Mouse (Mus musculus) CD8-positive naive resting alpha-beta T cell, adult 2 months (primary cell): ENCODE measurements around the gene Pcnt.

Experiments
- DNase-seq, 2 experiments: peaks; one replicate each; pipeline ENCODE4 v3.0.0; 2022; ENCODE audit warnings: low read depth in 2 of 2, low spot score in 2 of 2

Gene Pcnt

DNA sequence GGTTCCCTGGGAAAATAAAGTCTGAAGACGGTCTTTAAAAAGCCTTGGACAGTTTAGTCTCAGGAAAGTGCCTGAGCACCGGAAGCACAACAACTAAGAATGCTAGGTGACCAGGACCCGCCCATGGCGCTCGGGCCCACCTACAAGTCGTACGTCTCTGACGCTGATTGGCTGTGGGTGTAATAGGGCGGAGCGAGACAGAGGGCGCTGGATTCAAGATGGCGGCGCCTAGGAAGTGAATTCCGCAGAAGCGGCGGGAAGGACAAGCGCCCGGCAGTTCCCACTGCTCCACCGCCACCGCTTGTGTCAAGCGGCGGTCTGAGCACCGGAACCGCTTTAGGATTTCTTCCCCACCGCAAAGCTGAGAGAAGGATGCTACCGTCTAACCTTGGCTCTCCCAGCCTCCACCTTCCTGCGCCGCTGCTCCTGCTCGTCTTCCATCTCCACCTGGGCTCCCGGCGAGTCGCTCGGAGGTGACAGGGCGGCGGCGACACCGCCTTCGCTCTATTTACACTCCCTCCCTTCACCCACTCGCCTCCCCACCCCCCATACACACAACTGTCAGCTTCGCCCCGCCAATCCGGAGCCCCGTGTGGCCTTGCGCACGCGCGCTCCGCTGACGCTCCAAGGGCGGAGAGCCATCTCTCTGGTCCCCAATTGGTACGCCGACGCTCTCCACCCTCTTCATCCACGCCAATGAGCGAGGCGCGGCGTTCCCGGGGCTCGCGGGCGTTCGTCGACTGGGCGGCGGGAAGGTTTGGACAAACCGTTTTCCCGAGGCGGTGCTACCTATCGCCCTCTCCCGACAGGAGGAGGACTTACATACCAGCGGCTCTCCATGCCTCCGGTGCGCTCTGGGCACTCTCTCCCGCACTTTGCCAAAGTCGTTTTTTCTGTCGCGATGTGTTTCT, at the start of gene Pcnt:
Gene Pcnt (minus strand): TSS at position 609 of the 911 bp plus-strand sequence.
- peak; percentile 93 to 96 for DNase-seq

DNA sequence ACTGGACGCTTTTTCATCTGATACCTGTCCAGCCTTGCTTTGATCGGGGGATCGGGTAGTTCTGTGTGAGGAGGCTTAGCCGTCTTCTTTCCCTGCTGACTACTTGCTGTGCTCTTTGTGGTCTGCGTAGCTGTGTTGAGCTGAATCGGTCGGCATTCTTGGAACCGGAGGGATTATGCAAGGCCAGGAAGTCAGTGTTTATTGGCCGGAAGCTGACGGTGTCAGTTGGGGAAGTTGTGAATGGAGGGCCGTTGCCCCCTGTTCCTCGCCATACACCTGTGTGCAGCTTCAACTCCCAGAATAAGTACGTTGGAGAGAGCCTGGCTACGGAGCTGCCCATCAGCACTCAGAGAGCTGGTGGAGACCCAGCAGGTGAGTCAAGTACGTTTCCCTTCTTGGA, 46.6 kb upstream of the Pcnt start:
- DNase-seq: no peak

DNA sequence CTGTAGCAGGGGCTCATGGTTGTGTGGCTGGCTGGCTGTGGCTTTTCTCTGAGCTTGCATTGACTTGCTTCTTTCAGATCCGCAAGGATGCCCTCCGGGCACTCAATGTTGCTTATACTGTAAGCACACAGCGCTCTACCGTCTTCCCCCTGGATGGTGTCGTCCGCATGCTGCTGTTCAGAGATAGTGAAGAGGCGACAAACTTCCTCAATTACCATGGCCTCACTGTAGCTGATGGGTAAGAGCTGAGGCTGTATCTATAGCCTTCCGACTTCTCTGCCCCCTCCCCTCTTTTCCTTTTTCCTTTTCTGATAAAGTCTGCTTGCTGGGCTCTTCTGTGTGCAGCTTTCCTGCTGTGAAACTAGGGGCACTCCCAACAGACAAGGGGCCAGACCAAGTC, 45.7 kb upstream of the Pcnt start:
- no peak for DNase-seq

DNA sequence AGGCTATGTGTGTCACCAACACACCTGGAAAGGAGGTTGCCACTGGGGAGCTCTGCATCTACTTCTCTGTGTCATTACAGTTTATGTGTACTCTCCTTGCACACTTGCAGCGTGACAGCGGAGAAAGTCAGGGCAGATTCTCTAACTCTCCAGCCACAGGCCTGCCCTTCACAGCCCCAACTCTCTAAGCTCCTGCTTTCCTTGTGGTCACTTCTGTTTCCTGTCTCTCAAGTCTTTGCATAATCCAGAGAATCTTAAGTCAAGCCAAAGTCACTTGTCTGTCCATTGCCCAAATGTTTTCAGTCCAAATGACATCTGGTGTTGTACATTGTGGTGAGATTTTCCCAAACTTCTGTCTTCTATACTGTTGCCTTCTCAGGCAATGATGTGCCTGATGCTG, 43.7 kb upstream of the Pcnt start:
- DNase-seq: no peak

DNA sequence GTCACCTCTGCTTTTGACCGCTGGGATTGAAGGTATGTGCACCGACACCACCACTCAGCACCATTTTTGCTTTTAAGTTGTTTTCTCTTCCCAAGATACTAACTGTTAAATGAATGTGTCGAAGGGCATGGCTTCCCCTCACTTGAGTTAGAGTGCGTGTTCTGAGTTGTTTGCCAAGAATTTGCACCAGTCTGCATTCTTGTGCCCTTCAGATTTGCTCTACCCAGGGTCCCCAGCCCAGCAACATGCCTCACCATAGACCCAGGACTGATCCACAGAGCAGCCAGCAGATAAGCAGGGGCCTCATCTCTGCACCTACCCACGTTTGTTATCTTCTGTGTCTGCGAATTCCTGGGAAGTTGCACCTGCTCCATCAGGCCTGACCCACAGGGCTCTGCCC, 38.9 kb upstream of the Pcnt start:
- DNase-seq: no peak

DNA sequence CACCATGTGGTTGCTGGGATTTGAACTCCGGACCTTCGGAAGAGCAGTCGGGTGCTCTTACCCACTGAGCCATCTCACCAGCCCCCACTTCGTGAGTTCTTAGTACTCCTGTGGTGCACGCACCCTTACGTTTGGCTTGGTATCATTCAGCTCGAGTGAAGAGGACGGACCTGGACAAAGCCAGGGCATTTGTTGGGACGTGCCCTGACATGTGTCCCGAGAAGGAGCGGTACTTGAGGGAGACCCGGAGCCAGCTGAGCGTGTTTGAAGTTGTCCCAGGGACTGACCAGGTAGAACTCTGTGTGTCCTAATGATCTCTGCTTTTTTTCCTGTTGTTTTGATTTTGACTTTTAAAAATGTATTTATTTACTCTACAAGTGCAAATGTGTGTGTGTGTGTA, 38.3 kb upstream of the Pcnt start:
- DNase-seq: no peak

DNA sequence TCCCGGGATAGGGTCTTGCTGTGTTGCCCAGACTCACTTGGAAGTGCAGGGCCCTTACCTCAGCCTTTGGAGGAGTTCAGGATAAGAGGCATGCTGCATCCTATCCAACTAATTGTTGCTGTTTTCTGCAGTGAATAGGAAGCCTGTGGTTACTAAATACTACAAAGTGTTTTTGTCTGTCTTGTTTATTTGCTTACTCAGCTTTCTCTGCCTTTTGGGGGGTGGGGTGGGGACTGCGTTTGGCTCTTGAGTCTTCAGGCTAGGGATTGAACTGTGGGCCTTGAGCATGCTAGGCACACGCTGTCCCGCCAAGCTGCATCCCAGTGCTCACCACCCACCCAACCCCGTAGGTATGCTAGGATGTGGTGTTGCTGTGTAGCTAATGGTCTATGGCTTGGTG, 31.2 kb upstream of the Pcnt start:
- DNase-seq: no peak

DNA sequence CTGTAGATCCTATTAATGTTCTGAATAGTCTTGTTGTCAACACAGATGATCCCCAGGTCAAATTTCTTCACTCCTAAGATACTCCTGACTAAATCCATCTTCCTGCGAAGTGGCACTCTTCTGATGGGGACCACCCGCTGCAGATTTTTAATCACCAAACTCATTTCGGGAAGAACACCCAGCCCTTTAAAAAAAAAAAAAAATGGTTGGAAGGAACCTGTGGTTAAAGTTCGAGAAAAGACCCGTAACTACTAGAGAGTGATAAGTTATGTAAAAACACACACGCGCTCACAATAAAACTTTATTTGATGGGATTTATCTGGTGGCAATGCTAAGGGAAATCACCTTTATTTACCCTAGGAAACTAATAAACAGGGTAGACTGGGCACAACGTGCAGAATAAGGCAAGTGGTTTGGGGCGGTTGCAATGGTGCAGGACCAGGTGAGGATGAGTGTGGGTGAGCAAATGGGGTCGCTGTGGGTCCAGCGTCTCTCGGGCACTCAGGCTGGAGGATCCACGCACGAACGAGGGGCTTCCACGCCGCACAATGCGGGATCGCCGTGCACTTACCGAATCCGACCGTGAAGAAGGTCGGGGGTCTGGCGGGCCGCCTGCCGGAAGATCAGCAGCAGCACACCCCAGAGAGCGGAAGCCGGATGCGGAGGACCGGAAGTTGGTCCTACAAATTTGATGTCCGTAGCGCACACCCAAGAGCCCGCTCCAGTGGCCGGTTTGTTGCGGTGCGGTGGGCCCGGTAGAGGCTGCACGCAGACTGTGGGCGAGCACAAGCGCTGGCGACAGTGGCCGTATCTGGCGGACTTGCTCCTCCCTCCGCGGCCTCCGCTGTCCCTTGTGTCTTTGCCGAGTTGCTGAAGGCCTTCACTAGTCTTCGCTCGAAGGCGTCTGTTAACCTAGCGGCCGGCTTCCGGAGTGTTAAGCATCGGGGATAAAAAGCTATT, 25.9 kb upstream of the Pcnt start, which contains the start of the genes Mcm3ap and Ybey:
Gene Mcm3ap (plus strand): TSS at position 725 of the 960 bp plus-strand sequence.
Gene Ybey (minus strand): TSS at position 912 of the 960 bp plus-strand sequence.
- peak; percentile 80 to 84 for DNase-seq

DNA sequence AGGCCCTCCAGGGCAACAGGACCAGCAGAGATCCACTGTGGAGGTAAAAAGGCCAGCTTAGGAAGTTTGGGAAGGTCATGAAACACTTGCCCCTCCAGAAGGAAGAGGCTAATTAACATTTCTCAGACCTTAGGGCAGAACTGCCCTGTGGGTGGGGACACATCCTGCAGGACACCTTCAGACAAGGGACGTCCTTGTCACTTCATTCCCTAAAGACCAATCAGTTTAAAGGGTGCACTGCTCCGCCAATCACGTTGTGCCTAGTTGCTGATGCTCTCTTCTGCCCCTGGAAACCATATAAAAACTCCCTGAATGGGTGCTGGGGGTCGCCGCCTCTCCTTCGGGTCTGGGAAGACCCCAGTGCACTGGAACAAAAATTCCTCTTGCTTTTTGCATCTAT, 20.1 kb upstream of the Pcnt start:
- DNase-seq: no peak

DNA sequence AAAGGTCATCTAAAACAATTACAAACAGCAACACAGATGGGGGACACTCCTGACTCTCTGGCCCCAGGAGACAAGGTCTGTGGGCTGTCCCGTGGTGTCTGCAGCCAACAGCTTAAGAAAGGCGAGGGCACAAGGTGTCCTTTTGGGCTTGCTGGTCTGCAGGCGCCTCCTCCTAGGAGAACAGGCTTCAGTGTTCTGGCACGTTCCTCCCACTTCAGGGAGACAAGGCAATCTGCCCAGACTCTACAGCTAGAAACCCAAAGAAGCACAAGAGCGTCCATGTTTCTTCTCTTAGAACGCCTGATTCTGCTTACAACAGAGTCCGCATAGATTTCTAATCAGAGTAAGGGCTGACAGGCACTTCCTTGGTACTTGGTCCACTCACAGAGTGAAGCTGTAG, 19.7 kb upstream of the Pcnt start:
- no peak for DNase-seq

DNA sequence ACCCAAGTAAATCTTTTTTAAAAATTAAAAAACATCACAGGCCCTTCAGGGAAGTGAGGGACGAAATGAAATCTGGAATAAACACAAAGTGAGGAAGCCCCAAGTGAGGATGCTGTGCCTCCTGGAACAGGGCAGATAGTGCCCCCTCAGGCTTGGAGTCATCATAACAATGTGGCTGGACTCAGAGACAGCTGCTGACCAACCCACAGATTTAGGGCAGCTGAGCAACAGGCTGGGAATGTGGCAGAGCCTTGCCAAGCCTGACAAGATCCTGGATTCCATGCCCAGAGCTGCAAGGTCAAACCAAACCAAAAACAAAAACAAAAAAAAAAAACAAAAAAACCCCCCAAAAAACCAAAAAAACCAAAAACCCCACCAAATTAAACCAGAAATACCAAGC, 18.7 kb upstream of the Pcnt start:
- DNase-seq: no peak

DNA sequence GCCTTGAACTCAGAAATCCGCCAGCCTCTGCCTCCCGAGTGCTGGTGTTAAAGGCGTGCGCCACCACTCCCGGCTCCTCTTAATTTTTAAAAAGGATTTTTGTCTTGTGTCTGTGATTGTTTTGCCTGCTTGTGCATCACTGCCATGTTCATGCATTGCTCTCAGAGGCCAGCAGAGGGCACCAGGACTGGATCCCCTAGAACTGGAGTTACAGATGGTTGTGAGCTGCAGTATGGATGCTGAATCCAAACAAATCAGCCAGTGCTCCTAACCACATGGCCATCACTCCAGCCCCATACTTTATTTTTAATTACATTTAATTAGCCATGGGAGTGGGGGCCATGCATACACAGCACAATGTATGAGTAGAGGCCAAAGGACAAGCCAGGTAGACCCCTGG, 12.7 kb upstream of the Pcnt start:
- peak; percentile 38 to 55 for DNase-seq

DNA sequence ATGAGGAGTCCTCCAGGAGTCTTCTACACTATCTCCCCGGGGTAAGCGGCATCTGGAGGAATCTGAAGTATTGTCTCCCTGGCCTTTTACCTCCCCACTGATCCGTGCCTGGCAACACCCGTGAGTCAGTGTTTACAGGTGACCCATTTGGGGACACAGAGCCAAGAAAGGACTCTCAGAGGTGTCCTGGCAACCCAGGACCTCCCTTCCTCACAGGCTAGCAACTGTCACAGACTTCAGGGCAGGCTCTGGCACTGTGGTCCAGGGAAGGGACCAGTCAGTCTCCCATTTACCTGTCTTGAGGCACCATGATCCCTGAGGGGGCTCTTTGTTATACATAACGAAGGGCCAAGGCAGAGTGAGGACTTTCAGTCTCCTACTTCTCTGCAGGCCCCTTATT, 6.3 kb upstream of the Pcnt start, which contains the start of gene 2610028H24Rik:
Gene 2610028H24Rik (plus strand): TSS at position 231 of the 400 bp plus-strand sequence.
- DNase-seq: no peak

DNA sequence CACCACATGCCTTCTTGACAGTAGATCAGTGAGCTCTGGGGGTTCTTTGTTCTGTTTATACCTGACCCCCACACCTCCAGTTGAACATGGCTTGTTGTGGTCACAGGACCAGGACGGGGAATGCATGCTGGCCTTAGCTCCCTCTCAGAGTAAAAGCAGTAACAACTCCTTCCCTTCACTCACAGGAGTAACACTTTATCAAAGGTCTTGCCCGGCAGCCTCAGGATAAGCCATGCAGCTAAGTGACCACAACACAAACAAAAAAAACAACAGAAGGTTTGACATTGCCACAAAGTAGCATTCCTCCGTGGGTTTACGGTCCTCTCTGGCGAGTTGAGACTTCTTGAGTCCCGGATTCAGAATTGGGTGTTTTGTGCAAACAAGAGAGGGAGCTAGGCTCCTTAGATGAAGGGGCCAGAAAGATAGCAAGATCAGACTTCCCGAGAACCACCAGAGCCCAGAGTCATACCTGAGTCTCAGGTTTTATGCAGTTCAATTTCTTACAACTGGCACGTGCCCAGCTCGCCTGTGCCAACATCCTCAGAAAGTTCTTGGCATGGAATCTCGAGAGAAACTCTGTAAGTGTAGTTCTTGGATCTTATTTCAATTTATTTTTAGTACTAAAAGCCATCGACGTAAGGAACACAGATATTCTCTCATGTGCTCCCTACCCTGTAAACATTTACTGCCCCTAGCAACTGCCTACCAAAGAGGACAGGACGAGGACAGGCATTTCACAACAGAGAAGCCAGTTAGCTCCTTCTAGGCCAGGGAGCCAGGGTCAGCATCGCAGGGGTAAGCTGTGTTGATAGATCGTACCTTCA, 5.0 kb upstream of the Pcnt start:
- no peak for DNase-seq

DNA sequence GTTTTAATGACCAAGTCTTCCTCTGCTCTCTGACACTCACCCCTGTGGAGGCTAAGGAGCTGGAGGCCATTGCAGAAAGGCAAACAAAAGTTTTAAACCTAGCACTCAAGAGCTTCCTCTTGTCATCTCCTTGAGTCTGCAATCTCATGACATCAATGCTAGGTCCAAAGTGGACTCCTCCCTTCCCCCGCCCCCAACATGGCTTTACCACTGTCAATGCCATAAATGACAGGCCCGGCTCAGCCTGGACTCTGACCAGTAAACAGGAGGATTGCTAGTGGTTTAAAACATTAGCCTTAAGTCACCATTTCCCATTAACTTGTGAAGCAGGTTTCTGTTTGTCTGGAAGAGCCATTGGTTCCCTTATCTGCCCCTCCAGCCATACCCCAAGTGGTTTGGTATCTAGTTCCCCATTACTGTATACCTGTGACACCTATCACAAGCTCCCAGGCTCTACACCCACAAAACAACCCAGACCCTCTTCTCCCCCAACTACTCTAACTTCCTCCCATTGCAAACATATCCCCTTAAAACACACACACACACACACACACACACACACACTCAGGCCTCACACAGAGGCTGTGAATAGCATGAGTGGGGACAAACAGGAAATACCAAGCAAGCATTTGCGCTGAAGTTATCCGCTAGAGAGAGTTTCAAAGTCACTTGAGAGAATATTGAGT, 3.6 kb upstream of the Pcnt start:
- no peak for DNase-seq

DNA sequence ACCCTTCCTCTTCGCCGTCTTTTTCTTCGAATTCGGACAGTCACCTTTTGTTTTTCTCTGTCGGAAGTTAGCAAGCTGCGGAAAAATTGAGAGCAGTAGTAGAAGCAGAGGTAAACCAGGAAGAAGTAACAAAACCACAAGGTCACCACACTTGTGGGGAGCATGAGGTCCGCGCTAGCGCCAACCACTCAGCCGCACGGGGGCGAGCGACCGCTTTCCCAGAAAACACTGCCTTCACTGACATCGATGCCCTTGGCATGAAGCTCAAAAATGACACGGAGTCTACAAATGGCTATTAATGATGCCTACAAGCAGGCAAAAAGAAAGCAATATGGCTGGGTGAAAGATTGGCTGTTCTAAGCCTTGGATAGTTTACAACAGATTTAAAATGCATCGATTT, 2.3 kb downstream of the Pcnt start, which contains the start of gene AC141477.1:
Gene AC141477.1 (minus strand): TSS at position 164 of the 400 bp plus-strand sequence.
- no peak for DNase-seq

DNA sequence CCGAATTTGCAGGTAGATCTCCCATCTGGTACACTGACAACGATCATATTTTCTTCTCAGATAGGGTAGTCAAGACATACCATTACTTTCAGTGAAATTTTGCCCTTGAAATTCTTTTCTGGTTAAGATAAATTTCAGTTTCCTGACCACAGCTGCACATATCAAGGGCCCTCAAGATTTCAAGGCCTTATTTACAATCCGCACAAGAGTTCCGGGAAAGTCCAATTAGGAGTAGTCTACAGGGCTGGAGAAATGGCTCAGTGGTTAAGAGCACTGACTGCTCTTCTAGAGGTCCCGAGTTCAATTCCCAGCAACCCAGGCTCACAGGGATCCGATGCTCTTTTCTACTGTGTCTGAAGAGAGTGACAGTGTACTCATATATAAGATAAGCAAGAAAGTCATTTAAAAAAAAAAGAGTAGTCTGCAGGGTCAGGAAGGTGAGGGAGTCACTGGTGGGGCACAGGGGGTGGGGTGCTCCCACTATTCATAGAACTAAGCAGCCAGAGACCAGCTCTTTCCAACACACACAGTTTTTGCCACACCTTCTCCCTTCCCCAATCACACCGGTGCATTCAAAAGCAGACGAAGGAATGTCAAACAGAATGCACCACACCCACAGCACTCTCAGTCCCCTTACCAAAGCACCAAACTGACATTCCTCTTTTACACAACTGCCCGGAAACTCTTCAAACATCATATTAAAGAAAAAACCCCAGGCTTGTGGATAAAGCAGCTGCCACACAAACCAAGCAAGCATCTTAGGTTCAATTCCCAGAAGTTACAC, 3.3 kb downstream of the Pcnt start:
- DNase-seq: no peak

DNA sequence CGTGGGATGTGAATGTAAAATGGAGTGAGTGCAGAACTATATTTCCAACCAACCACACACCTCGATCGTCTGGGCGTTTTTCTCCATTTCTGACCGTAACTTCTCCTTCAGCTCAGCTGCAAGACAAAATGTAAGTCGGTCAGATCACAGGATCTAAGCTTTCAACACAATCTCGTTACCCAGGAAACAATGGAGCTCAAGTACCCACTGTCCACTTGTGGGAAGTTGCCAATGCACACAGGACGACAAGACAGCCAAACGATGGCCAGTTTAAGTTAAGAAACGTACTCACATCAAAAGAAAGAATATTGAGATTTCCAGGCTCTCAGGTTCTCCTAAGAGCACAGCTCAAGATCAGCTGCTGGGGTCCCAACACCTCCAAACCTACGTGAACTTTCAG, 8.7 kb downstream of the Pcnt start:
- DNase-seq: no peak

DNA sequence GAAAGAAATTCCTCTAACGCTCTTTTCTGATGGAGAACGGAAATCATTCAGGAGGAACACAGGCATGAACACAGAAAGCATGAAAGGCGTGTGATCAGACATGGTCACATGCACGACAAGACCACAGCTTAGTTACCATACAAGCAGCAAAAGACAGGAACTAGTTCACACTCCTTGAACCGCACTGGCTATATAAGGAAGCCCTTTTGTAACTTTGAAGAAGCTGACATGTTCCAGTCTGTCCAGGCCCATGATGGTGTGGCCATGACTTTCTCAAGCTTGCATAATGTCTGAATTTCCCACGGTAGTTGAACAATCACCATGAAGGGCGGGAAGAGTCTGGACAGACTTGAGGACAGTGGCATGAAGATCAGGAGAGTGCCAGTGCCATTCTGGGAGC, 16.9 kb downstream of the Pcnt start:
- DNase-seq: no peak
